Mouse (Mus musculus) right cerebral cortex, adult 2 months (tissue): ENCODE data around the gene Phldb3.

Experiments
- DNase-seq, 2 experiments: peaks; one replicate each; pipeline ENCODE4 v3.0.0; 2021 to 2022; ENCODE audit warnings: low spot score in 2 of 2

Gene Phldb3

DNA sequence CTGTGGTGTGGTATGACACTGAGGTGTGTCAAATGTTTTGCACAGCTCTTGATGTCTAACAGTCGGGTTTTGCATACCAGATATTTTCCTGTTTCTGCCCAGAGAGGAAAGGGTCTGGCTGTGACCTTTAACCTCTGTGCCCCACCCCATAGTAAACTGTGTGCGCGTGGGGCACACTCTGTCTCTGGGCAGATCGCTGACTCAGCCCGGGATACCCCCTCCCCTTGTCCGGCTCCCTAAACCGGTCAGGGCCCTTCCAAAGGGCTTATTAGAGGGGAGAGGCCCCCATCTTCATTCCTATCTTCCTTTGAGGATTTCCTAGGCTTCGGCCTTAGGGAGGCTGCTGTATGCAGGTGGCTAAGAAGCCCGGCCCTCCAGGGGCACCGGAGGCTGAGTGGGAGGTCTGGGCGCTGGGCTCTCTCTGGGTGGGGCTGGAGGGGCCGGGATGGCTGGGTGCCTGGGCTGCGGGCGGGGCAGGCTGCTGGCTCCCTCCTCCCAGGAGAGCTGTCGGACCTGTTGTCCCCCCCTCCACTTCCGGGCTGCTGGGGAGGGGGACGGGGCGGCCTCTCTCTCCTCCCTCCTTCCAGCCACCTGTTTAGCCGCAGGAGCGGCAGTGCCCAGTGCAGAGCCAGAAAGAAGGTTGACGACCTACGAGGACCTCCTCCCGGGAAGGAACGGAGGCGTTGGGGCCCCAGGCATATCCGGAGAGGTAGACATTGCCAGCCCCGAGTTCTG is at the start of gene Phldb3:
Gene Phldb3, plus strand, starts transcription at position 620 of the 735 bp plus-strand sequence.
- DNase-seq, result no peak

GRCm38 (mm10) chr7:24561450-24561849 is 49.1 kb upstream of the Phldb3 start:
- no peak for DNase-seq

DNA sequence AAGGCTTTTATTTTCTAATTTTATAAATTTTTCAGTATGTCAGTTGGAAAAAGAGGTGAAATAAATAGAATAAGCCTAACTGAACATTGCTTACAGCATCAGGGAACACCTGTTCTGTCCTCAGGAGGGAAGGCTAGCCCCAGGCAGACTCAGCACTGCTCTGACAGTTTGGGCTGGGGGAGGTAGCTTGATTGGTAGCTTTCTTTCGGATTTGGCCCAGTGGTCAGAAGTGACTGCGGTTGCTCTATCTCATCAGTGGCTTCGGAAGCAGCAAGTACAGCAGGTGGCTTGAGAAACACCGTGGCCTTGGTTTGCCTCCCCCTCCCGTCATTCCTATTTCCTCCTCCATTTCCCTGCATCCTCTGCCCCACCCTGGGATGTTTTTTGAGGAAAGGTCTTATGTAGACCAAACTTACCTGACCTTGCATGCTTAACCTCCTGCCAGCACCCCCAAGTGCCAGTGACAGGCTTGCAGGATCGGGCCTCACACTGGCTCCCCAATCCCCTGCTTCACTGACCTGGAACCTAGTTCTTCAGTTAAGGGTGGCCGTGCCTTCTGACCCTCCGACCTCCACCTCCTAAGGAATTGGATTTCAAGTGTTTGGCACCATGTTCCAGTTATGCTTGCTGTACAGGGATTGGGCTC is 47.2 kb upstream of the Phldb3 start:
- no peak for DNase-seq

DNA sequence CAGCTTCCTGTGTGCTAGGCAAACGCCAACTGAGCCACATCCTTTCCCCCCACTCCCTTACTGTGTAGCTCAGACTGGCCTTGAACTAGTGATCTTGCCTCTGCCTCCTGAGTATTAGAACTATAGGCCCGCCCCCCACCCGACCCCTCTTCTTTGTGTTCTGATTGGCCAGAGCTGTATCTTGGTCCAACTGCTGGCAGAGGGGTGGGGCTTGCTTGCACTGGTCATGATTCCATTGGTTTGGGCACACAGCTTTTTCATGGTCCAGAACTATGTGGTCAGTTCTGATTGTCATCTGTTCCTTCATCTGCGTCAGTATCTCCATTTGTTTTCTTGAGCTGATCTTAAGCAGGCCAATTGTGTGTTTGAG is 46.7 kb upstream of the Phldb3 start:
- no peak for DNase-seq

DNA sequence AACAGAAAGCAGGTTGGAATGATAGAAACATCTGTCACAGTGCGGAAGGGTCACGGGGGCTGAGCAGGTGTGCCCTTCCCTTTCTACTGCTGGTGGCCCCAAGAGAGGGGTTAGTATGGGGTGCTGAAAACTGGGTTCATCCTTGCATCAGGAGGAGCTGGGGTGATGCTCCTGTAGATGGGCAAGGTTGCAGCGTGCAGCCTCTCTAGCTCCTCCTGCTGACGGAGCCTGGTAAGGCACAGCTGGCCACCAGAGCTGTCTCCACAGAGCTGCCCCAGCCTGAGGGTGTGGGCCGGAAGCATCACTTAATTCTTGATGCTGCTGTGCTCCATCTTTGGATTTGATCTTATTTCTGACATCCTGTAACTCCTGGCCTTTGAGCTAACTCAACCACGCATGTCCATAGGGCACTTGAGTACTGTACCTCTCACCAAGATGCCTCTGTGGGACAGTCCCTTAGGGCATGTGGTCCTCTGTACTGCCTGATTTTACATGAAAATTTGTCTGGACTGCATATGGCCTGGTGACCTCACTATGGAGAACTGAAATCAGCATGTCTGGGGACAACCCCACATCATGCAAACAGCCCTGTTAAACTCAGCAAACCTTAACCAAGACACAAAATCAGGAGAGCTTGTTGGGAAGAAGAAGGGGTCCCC is 45.8 kb upstream of the Phldb3 start:
- peak; percentile 67 to 75 for DNase-seq

- no peak for DNase-seq
These were observed 44.9 kb upstream of the Phldb3 start for GRCm38 (mm10) chr7:24565627-24566026.

- DNase-seq, result no peak
These were observed 44.4 kb upstream of the Phldb3 start for GRCm38 (mm10) chr7:24566206-24566605.

GRCm38 (mm10) chr7:24568512-24568911 is 42.1 kb upstream of the Phldb3 start:
- DNase-seq, result no peak

GRCm38 (mm10) chr7:24571071-24571470 is 39.5 kb upstream of the Phldb3 start:
- no peak for DNase-seq

DNA sequence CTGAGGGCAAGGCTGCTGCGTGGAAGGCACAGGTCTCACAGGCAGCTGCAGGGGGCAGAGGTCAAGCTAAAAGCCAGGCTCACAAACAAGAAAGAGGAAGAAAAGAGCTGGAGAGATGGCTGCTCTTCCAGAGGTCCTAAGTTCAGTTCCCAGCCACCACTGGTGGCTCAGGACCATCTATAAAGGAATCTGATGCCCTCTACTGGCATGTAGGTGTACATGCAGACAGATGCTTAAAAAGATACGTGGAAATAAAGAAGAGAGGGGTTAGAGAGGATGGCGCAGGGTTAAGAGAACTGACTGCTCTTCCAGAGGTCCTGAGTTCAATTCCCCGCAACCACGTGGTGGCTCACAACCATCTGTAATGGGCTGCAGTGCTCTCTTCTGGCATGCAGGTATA is 38.1 kb upstream of the Phldb3 start:
- no peak for DNase-seq

GRCm38 (mm10) chr7:24574224-24574796 is 36.3 kb upstream of the Phldb3 start:
- no peak for DNase-seq

GRCm38 (mm10) chr7:24577811-24578210 is 32.8 kb upstream of the Phldb3 start:
- no peak for DNase-seq

DNA sequence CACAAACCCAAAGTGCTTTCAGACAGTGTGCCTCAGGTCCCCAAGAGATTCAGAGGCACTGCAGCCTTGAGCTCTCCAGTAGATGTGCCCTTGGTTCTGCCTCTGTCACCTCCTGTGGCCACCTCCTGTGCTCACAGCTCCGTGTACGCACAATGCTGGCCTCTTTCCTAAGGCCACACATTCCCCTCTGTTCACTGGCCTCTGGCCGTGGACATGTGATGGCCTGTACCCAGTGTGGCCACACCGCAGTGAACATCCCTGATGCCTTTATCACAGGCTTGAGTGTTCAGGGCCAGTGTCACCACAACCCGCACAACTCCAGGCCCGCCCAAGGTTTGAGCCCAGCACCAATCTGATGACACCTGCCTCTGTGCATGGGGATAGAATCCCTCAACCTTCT is 25.7 kb upstream of the Phldb3 start:
- no peak for DNase-seq

- no peak for DNase-seq
These were observed 24.6 kb upstream of the Phldb3 start for GRCm38 (mm10) chr7:24585995-24586394.

DNA sequence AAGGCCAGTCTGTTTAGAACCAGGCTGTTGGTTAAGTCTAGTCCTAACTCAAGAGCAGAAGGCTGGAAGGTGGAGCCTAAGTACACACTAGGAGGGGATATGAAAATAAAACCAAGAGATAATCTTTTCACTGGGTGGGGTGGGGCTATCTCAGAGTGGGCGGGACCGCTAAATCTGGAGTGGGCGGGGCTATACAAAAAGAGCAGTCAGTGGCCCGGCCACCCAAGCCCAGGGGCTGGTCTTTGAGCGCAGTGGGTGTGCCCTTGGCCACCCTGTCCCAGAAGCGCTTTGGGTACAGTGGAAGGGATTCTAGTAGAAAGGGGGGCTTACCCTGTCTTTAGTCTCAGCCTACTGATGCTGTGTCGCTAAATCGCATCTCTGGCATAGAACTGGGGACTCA is 23.7 kb upstream of the Phldb3 start:
- no peak for DNase-seq

- DNase-seq, result peak; percentile 83 to 87
These were observed 23.0 kb upstream of the Phldb3 start, which contains the start of the genes Ethe1 and Zfp575 for GRCm38 (mm10) chr7:24587330-24588105. Ethe1 (plus strand) TSS chr7:24587543. Zfp575 (minus strand) TSS chr7:24587641.

DNA sequence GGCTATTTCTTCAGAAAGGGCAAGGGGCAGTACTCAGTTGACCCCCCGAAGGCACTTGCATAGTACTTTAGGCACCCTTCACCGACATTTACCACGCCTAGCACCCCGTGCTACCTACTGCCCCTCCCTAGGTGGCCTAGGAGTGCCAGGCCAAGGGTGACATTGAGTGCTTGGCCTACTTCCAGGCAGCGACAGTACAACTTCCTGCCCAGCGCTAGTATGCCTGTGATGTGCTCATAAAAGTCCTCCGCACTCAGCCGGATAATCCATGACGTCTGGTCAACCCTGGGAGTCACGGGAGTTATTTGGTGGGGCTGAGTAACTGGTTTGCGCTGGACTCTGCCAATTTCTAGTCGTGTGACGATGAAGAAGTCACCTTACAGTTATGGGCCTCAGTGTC is 22.2 kb upstream of the Phldb3 start:
- DNase-seq, result no peak

GRCm38 (mm10) chr7:24591735-24592134 is 18.8 kb upstream of the Phldb3 start:
- DNase-seq, result no peak

DNA sequence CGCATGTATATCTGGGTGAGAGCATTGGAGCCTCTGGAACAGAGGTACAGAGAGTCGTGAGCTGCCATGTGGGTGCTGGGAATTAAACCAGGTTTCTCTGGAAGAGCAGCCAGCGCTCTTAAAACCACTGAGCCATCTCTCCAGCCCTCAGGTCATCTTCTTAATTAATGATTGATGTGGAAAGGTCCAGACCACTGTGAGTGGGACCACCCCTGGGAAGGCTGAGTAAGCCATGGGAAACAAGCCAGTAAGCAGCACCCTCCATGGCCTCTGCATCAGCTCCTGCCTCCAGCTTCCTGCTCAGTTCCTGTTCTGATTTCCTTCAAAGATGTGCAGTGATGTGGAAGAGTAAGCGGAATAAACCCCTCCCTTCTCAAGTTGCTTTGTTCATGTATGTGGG is 18.4 kb upstream of the Phldb3 start:
- DNase-seq, result no peak

- no peak for DNase-seq
These were observed 17.8 kb upstream of the Phldb3 start for GRCm38 (mm10) chr7:24592781-24593180.

- DNase-seq, result peak; percentile 59 to 66
These were observed 16.8 kb upstream of the Phldb3 start for GRCm38 (mm10) chr7:24593621-24594308.
